Mouse (Mus musculus) stomach, postnatal 0 days (tissue): ENCODE measurements around the gene Zfp385b.

Source experiments
- CTCF ChIP-seq: IDR thresholded peaks from 2 replicates; pipeline ENCODE4 v1.5.1; 2016; ENCODE audit warnings: antibody characterized with exemption, low read depth, mild to moderate bottlenecking, moderate library complexity
- EP300 ChIP-seq: optimal IDR thresholded peaks from 2 replicates; pipeline ENCODE3; 2016; ENCODE audit warnings: antibody characterized with exemption

- TF ChIP-seq CTCF (no peak), EP300 (no peak)
Observed at GRCm38 (mm10) chr2:77498379-77498778, 321.1 kb downstream of the Zfp385b start.
